Mouse (Mus musculus): ENCODE results near the gene Vmn1r179.
"Not testable (repeated sequence)": the region's sequence is repeated elsewhere in the genome, so short reads cannot be mapped to it uniquely, and the experiment has no call there.

Gene Vmn1r179

GRCm38 (mm10) chr7:23926678-23927077 lies at the start of gene Vmn1r179:
Vmn1r179 (plus strand) TSS chr7:23926978.
- DNase-seq (ENCODE audit: low read depth): no peak

- DNase-seq (ENCODE audit: low read depth): no peak
These were observed 35.1 kb upstream of the Vmn1r179 start, which contains the start of gene Vmn1r178 for GRCm38 (mm10) chr7:23891709-23892108. Vmn1r178 (plus strand) TSS chr7:23892009.

- no peak for DNase-seq (ENCODE audit: low read depth)
These were observed 23.6 kb downstream of the Vmn1r179 start, which contains the start of gene Vmn1r180 for GRCm38 (mm10) chr7:23950332-23950731. Vmn1r180 (plus strand) TSS chr7:23950632.

GRCm38 (mm10) chr7:23968044-23968443 lies 41.3 kb downstream of the Vmn1r179 start:
- peak; percentile 36 for DNase-seq (ENCODE audit: low read depth)

- not testable (repeated sequence) for DNase-seq (ENCODE audit: low read depth)
These were observed 47.5 kb downstream of the Vmn1r179 start, which contains the start of gene Vmn1r181 for GRCm38 (mm10) chr7:23974315-23974714. Vmn1r181 (plus strand) TSS chr7:23974615.

Data from 416B (cell line).